Mouse (Mus musculus): Measurements from ENCODE around the gene Tubb2a. TPM values are rescaled to one million over a fixed set of nuclear protein-coding genes. Genes with fewer than 3 reads are reported as not detected.

The Tubb2a gene
- polyA plus RNA-seq, 1 experiment from 2014 or later: 292 TPM

- no peak for ATAC-seq
- Histone ChIP-seq H3K9me3 (ENCODE audit: control insufficient read depth) (no peaks in the 10 kb centered on the region), H3K27me3 (replicated peaks; ENCODE audit: control insufficient read depth, insufficient read depth, low read length) (no peaks in the 10 kb centered on the region), H3K4me1 (replicated peaks; ENCODE audit: control insufficient read depth, insufficient read depth, low read length) (0 out of 2 replicates have a peak, but pooled peaks cover under 1% of the 10 kb centered on the region), H3K27ac (ENCODE audit: low read depth, low read length) (no peak overlapping the region), H3K4me2 (replicated peaks; ENCODE audit: low read depth) (no peak overlapping the region), H3K36me3 (ENCODE audit: control insufficient read depth, insufficient read depth) (no peaks in the 10 kb centered on the region), H3K4me3 (ENCODE audit: low read depth, low read length) (no peak overlapping the region), H3K9ac (ENCODE audit: low read depth, low read length) (no peak overlapping the region)
- 65% methylated on average over 4 of the region's 4 CpGs for WGBS
- no peak for TF ChIP-seq CTCF (IDR thresholded peaks at IDR 0.05; ENCODE audit: low read depth)
Observed at GRCm38 (mm10) chr13:34114654-34115053, 36.8 kb upstream of the Tubb2a start.

- no peak for TF ChIP-seq CTCF (IDR thresholded peaks at IDR 0.05; ENCODE audit: low read depth)
- Histone ChIP-seq H3K9ac (ENCODE audit: low read depth, low read length) (no peak overlapping the region), H3K4me3 (ENCODE audit: low read depth, low read length) (no peak overlapping the region), H3K4me1 (replicated peaks; ENCODE audit: control insufficient read depth, insufficient read depth, low read length) (no peaks in the 10 kb centered on the region), H3K9me3 (ENCODE audit: control insufficient read depth) (no peaks in the 10 kb centered on the region), H3K27me3 (replicated peaks; ENCODE audit: control insufficient read depth, insufficient read depth, low read length) (no peaks in the 10 kb centered on the region), H3K36me3 (ENCODE audit: control insufficient read depth, insufficient read depth) (no peaks in the 10 kb centered on the region), H3K27ac (ENCODE audit: low read depth, low read length) (0 out of 2 replicates have a peak overlapping the region, but pooled peaks have one; percentile 1), H3K4me2 (replicated peaks; ENCODE audit: low read depth) (no peak overlapping the region)
- no peak for ATAC-seq
- 87% methylated on average over 3 of the region's 3 CpGs for WGBS
Observed at GRCm38 (mm10) chr13:34113086-34113485, 35.3 kb upstream of the Tubb2a start.

GRCm38 (mm10) chr13:34112369-34113081 lies 34.7 kb upstream of the Tubb2a start:
- no peaks in the 10 kb centered on the region for H3K27me3 ChIP-seq (replicated peaks; ENCODE audit: control insufficient read depth, insufficient read depth, low read length)
- H3K36me3 ChIP-seq (ENCODE audit: control insufficient read depth, insufficient read depth): no peaks in the 10 kb centered on the region
- no peak overlapping the region for H3K4me2 ChIP-seq (replicated peaks; ENCODE audit: low read depth)
- no peak overlapping the region for H3K4me3 ChIP-seq (ENCODE audit: low read depth, low read length)
- H3K4me1 ChIP-seq (replicated peaks; ENCODE audit: control insufficient read depth, insufficient read depth, low read length): no peaks in the 10 kb centered on the region
- ATAC-seq: peak; percentile 98
- peak overlapping the region; percentile 60; the same call in 1 of the 2 replicates for H3K27ac ChIP-seq (ENCODE audit: low read depth, low read length)
- no peak for TF ChIP-seq CTCF (IDR thresholded peaks at IDR 0.05; ENCODE audit: low read depth)
- no peaks in the 10 kb centered on the region for H3K9me3 ChIP-seq (ENCODE audit: control insufficient read depth)
- no peak overlapping the region for H3K9ac ChIP-seq (ENCODE audit: low read depth, low read length)
- 43% methylated on average over 5 of the region's 5 CpGs for WGBS

- WGBS: 82% methylated on average over 3 of the region's 3 CpGs
- no peak for ATAC-seq
- Histone ChIP-seq H3K9me3 (ENCODE audit: control insufficient read depth) (no peaks in the 10 kb centered on the region), H3K9ac (ENCODE audit: low read depth, low read length) (no peak overlapping the region), H3K4me3 (ENCODE audit: low read depth, low read length) (no peak overlapping the region), H3K27me3 (replicated peaks; ENCODE audit: control insufficient read depth, insufficient read depth, low read length) (no peaks in the 10 kb centered on the region), H3K36me3 (ENCODE audit: control insufficient read depth, insufficient read depth) (no peaks in the 10 kb centered on the region), H3K4me1 (replicated peaks; ENCODE audit: control insufficient read depth, insufficient read depth, low read length) (no peaks in the 10 kb centered on the region), H3K27ac (ENCODE audit: low read depth, low read length) (peak overlapping the region; percentile 60; the same call in 1 of the 2 replicates), H3K4me2 (replicated peaks; ENCODE audit: low read depth) (no peak overlapping the region)
- no peak for TF ChIP-seq CTCF (IDR thresholded peaks at IDR 0.05; ENCODE audit: low read depth)
Observed at GRCm38 (mm10) chr13:34111878-34112277, 34.1 kb upstream of the Tubb2a start.

GRCm38 (mm10) chr13:34111019-34111418 lies 33.2 kb upstream of the Tubb2a start:
- H3K4me3 ChIP-seq (ENCODE audit: low read depth, low read length): no peak overlapping the region
- no peak for ATAC-seq
- no peak overlapping the region for H3K27ac ChIP-seq (ENCODE audit: low read depth, low read length)

GRCm38 (mm10) chr13:34109677-34110058 lies 31.9 kb upstream of the Tubb2a start:
- no peak for TF ChIP-seq CTCF (IDR thresholded peaks at IDR 0.05; ENCODE audit: low read depth)
- no peaks in the 10 kb centered on the region for H3K9me3 ChIP-seq (ENCODE audit: control insufficient read depth)
- H3K4me1 ChIP-seq (replicated peaks; ENCODE audit: control insufficient read depth, insufficient read depth, low read length): no peaks in the 10 kb centered on the region
- no peaks in the 10 kb centered on the region for H3K36me3 ChIP-seq (ENCODE audit: control insufficient read depth, insufficient read depth)
- no peak overlapping the region for H3K4me2 ChIP-seq (replicated peaks; ENCODE audit: low read depth)
- ATAC-seq: no peak
- no peak overlapping the region for H3K4me3 ChIP-seq (ENCODE audit: low read depth, low read length)
- H3K27ac ChIP-seq (ENCODE audit: low read depth, low read length): no peak overlapping the region
- H3K9ac ChIP-seq (ENCODE audit: low read depth, low read length): no peak overlapping the region
- 69% methylated on average over 4 of the region's 4 CpGs for WGBS
- H3K27me3 ChIP-seq (replicated peaks; ENCODE audit: control insufficient read depth, insufficient read depth, low read length): no peaks in the 10 kb centered on the region

More at GRCm38 (mm10) chr13:34111019-34111418, 33.2 kb upstream of the Tubb2a start:
- Histone ChIP-seq H3K27me3 (replicated peaks; ENCODE audit: control insufficient read depth, insufficient read depth, low read length) (no peaks in the 10 kb centered on the region), H3K4me1 (replicated peaks; ENCODE audit: control insufficient read depth, insufficient read depth, low read length) (no peaks in the 10 kb centered on the region), H3K9ac (ENCODE audit: low read depth, low read length) (no peak overlapping the region), H3K36me3 (ENCODE audit: control insufficient read depth, insufficient read depth) (no peaks in the 10 kb centered on the region), H3K4me2 (replicated peaks; ENCODE audit: low read depth) (no peak overlapping the region), H3K9me3 (ENCODE audit: control insufficient read depth) (no peaks in the 10 kb centered on the region)
- WGBS: 61% methylated on average over 5 of the region's 5 CpGs
- no peak for TF ChIP-seq CTCF (IDR thresholded peaks at IDR 0.05; ENCODE audit: low read depth)
